Mouse (Mus musculus) adrenal gland, postnatal 0 days (tissue): ENCODE results near the gene Ubb. TPM values are rescaled to one million over a fixed set of nuclear protein-coding genes. Genes with fewer than 3 reads are reported as not detected.

Experiments used
- polyA plus RNA-seq: library from polyadenylated mRNA; unstranded; fragments of >200 nt; fragmentation: Nextera tagmentation; extraction: Ambion mirVana; gene quantifications from 2 replicates; pipeline ENCODE4 v1.2.1, GENCODE M21; 2015

Ubb gene
- polyA plus RNA-seq, result 3,210 and 3,227 TPM in 2 replicates

GRCm38 (mm10) chr11:62550727-62551225 is at the start of gene Ubb:
Gene Ubb (plus strand): TSS chr11:62551171.

DNA sequence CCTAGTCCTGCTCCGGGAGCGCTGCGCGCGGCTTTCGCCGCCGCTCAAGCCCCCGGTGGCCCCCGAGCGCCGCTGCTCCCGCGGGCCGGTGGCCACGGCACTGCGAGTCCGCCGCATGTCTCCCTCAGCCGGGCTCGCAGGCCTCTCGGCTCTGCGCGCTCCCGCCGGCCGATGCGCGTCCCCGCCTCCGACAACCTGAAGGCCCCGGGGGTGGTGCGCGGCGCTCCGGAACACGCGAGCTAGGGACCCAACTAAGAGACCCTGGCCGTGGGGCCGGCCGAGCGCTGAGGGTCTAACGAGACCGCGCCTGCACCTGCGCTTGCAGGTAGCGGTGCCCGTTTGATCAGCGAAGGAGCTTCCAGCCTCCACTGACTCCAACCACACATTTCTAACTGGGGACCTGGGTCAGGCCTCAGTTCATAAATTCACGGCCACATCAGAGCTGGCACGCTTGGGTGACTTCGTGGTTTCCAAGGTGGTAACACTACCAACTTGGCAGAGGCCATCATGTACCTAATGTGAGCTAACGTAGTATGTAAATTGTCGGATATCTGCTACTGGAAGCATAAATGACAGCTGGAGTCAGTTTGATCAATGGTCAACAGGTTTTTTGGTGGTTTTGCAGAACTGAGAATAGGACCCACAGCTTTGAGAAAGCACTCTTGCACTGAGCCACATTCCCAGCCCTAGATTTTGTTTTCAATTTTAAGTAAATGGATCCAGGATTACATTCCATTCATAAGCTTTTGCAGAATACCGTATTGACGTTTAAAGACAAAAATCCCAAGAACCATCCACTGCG is 11.7 kb upstream of the Ubb start, which contains the start of gene Cenpv:
Gene Cenpv (minus strand): TSS at position 173 of the 802 bp plus-strand sequence.

DNA sequence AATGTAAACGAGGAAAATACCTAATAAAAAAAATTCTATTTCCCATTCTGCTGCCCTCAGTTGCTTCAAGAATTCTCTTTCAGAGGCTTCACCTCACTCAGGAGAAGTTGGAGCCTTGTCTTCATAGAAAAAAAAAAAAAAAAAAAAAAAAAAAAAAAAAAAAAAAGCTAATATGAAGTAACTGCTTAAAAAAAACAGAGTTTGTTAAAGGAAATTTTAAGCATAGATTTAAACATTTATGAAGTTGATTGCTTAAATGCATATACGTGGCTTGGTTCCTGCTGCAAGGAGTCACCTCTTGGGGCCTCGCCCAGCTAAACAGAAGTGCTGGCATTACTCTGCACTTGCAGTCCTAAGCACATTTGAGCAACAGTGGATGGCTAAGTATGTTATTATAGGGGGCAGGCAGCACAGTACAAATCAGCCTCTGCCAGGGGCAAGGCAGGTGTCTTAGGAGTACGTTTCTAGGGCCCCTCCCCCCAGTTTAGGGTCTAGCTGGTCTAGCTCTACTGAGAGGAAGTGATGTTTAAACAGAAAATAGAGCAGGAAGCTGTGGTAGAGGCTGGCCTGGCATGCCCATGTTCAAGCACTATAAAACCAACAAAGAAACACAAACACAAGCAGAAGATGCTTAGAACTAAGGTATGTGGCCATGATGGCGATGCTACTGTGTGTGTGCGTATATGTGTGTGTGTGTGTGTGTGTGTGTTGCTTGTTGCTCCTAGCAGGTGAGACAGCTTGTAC is 23.2 kb downstream of the Ubb start, which contains the start of gene Trpv2:
Gene Trpv2 (plus strand): TSS at position 528 of the 744 bp plus-strand sequence.

Other genes with a start within 250 kb of the Ubb start
- gene Pigl, start 92.7 kb upstream of the Ubb start, polyA plus RNA-seq, result 4.5 and 7.2 TPM in 2 replicates
- 81.6 and 119 TPM in 2 replicates for gene Ncor1, start 92.6 kb upstream of the Ubb start, polyA plus RNA-seq
- gene Cenpv, start 11.9 kb upstream of the Ubb start, polyA plus RNA-seq, result 34.5 and 40.8 TPM in 2 replicates
- gene Trpv2, start 23.3 kb downstream of the Ubb start, polyA plus RNA-seq, result 4.6 and 7.4 TPM in 2 replicates
- gene Lrrc75a, start 97.4 kb downstream of the Ubb start, polyA plus RNA-seq, result 21.6 and 33.8 TPM in 2 replicates
- 52.9 and 78.6 TPM in 2 replicates for gene Mmgt2, start 97.5 kb downstream of the Ubb start, polyA plus RNA-seq
- 5.1 and 5.4 TPM in 2 replicates for gene Zfp287, start 180.7 kb downstream of the Ubb start, polyA plus RNA-seq
- gene Gm10428, start 201.9 kb downstream of the Ubb start, polyA plus RNA-seq, result not detected in 2 replicates
- 10.7 and 15.0 TPM in 2 replicates for gene Zfp286, start 238.3 kb downstream of the Ubb start, polyA plus RNA-seq